Mouse (Mus musculus) cerebellum, adult 9-11 months (tissue): Measurements from ENCODE around the gene Rogdi.
A peak's percentile ranks its signal among the peaks of the same experiment; 100 is the strongest.

ENCODE experiments used
- DNase-seq: peaks from one replicate; pipeline ENCODE4 v3.0.0; 2022

Rogdi gene

DNA sequence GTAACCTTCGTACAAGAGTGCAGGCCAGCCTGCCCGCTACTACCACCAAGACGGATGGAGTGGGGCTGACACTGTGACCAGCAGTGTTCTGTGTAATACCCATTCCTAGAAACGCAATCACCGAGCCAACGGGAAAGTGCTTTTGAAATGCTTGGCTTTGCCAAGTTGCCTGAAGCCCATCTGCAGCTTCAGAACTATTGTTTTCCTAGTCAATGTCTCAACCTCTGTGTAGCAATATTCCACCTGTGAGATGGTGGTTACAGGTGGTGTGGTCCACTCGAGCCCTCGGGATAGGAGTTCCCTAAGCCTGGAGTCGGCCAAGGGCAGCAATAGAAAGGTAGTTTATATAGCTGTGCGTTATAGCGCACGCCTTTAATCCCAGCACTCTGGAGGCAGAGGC is 28.6 kb downstream of the Rogdi start:
- DNase-seq: no peak

DNA sequence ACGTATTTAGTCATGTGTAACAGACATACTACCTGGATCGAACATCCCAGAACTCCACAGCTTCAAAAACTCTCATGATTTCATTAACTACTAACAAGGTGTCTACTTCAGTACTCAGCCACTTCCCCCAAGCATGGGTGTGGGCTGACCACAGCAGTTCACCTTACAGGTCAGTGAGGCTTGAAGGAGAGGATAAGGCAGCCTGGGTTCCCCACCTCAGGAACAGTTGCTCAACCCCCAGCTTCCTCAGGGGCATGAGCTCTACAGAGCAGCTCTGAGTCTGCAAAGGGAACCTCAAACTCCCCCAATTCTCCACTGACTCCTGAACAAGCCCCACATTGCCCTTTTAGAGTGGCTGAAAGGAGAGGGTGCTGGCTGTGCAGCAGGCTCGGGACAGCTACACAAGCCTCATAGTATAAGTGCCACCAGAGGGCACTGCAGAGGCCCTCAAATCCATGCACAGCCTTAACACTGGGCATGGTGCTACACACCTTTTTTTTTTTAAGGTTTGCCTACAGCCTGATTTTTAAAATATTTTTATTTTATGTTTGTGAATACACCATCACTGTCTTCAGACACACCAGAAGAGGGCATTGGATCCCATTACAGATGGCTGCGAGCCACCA is 33.5 kb downstream of the Rogdi start:
- DNase-seq: no peak

DNA sequence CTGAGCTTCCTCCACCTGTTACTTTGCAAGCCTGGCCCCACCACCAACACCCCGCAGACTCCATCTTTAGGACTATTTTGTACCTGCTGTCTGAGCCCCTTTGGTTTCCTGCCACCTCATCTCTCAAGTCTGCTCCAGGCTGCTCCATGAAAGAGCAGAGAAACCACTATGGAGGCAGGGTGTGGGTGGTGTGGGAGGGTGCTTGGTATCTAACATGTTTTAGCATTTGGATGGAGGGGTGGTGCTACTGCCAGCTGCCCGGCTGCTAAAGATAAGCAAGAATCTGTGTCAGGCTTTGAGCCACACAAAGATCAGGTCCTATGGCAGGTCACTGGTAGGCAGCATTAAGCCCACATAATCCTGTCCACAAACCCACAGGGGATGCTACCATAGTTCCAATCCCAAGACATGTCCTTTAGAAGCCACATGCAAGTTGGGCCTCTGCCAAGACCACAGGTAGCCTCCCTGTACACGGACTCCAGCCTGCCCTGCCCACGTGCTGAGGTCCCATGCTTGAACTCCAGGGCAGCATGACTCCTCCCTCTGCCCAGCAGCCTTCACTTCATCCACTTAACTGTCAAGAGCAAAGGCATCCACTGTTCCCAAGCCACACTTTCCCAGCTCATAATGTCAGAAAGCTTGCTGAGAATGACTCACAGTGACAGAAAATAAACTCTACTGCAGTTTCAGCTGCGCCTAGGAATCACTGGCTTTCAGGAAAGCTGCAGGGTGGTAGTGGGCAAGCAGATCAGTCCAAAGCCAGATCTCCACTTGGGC is 34.9 kb downstream of the Rogdi start:
- DNase-seq: no peak

DNA sequence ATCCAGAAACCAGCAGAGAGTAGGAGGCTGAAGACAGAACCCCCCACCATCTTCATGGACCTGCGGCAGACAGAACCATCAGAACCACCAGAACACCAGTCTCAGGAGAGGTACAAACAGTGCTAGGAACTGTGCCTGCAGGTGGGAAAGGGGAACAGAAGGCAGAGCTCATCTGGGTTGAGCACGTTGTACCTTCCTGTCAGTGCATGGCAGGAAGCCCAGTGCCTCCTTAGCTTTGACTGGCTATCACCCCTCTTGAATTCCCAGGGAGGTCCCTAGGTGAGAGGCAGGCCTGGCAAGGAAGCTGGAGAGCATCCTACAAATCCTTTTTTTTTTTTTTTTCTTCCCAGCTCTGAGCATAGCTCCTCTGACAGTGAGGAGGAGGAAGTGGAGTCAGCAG is 37.2 kb downstream of the Rogdi start:
- peak; percentile 79 for DNase-seq

DNA sequence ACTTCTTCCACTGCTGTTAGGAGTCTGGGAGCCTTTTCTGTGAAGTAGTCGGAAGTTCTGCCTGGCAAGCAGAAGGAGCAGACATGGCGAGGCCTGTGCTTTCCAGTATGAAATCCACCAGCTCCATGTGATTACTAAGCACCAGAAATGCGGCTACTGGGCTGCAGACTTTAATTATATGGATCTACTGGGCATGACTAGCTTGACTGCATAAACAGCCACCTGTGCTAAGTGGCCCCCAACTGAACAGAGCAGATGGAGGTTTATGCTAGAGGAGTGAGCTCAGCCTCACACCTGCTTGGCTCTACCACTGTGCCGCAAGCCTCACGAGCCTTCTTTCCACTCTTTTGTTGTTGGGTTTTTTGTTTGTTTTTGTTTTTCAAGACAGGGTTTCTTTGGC is 38.8 kb downstream of the Rogdi start:
- peak; percentile 79 for DNase-seq

DNA sequence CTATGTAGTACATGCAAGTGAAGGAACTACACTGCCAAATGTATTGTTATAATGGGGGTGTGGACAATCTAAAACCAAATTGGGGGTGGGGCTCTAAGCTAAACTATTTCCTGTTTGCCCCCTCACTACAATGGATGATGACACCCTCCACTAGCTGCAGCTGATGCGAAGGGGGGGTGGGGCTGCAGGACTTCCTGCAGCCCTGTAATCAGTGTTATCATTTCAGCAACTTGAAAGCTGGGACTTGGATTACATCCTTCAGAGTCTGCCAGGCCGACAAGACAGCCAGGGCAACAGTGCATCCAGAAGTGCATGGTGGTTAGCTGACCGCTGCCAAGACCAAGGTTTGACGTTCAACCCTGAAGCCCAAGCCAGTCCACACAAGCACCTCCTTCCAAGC is 41.7 kb downstream of the Rogdi start:
- no peak for DNase-seq

DNA sequence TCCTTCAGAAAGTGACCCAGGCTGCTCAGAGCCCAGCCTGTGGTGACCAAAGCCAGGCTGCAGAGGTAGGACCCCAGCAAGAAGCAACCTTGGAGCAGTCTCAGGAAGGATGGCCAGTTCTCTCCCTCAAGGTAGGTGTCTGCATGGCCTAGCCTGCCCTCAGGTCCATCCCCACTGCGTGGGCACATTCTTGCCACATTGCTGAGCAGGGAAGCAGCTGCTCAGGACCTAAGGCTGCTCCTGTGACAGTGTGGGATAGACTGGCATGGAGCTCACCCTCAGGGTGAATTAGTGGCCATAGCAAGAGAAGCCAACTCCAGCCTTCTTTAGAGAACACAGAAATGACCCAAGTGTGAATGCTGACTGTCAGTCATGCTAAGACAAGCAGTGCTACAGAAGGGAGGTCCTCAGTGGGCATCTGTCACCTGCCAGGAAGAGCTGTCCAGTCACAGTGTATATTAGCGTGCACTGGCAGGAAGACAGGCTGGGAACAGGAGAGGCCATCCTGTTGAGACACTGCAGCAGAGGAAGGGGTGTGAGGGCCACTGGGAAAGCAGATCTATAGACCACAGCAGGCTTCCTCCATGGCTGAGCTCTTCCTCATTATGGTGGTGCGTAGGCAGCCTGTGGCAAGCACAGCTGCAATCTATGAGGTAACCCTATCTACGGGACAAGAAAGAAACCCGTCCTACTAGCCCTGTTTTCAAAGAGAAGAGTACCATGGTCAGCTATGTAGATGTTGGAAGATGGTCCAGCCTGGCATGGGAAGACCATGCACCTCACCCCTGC is 44.1 kb downstream of the Rogdi start:
- no peak for DNase-seq

DNA sequence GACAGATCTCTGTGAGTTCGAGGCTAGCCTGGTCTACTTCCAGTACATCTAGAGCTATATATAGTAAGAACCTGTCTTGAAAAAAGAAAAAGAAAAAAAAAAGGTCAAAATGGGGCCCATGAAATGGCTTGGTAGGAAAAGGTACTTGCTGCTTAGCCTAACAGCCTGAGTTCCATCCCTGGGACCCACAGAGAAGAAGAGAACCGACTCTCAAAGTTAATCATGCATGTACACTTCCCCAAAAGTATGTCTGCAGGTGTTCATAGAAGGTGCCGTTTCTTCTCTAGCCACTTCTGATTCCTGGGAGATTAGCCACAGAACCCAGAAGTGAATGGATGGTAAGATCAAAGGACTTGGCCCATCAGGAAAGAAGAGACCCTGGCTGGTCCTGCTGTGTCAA is 44.9 kb downstream of the Rogdi start:
- DNase-seq: no peak

DNA sequence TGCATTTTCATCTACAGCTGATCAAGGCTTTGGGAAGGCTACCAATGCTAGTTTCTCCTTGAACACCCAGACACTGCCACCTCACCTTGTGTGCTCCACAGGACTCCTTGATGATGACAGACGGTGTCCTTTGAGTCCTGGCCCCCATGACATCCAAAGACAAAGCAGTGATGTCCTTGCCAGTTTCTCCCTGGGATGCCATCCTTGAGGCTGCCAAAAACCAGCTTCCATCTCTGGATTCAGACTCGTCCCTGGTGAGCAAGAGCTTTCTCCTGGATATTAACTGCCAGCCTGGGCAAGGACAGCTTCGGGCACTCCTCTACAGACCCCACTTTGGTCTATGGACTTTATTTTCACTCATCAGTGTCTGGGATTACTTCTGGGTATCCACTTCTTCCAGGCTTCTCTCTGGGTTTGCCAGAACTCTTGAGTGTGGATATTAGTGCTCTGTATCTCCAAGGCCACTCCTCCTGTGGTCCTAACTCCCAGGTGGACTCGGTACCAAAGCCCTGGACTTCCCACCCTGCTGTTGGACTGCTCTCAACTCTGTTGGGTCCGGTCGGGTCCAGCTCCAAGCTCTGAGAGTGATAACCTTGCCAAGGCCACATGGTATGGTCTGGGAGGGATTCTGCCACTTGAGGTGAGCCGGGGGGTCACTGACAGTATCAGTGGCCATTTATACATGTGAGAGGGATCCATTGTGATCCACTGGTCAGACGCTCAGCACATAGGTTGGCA is 47.8 kb downstream of the Rogdi start:
- DNase-seq: peak; percentile 79

DNA sequence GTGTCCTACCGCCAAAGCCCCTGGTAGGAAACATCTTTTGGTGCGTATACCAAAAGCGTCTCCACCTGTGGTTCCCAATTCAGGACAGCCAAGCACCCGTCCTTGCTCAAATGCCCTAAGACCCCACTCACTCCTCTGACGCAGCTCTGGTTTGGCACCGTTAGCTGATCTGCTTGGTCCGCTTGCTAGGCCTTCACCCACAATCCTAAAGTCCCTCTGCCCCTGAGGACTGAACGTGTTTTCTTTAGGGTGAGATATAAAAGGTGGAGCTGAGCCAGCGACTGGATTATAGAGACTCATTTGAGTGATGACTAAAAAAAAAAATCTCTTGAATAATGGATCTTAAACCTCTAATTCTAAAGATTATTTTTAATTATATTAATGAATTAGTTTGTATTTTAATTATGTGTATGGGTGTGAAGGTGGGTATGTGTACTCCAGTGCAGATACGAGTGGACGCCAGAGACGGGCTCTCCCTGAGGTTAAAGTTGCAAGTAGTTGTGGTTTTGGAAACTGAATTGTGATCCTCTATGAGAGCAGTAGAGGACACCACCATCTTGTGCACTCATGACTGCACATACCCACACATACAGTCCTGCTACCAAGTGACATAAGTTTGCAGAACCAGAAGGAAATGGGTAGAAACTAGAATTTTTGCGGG is 48.5 kb downstream of the Rogdi start:
- DNase-seq: no peak

DNA sequence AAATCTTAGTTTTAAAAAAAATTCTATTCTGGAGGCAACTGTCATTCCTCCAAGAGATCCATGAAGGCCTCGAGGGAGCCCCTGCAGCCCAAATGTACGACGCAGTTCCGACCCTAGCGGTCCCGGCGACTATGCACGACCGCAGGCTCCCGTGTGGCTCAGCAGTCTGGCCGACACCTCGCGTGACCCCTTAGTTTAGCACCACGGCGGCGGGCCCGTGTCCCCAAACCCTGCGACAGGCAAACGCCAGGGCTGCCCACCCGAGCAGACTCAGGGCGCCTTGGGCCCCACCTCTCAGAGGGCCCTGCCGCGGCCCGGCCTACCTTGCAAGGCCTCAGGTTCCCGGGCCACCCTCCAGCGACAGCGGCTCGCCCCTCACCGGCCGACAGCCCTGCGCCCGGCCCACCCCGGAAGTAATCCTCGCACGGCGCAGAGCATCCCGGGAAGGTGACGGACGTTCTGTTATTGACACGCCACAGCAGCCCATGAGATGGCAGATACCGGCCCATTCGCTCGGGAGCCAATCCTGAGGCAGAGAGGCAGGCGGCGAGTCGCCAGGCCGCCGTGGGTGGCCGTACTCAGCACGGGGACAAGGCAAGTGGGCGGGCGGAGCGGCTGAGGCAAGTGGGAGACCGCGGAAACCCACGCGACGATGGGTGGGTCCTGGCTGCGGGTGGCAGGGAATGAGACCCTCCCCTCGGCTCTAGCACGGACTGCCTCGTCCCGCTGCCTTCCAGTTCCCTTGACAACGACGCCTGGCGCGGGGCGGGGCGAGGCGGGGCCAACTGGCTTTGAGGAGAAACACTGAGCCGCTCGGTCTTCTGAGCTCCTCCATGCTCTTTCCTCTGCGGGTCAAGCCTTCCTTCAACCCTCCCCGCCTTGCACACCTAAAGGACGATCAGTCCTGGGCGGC is 49.3 kb downstream of the Rogdi start, which contains the start of gene Anks3:
Gene Anks3 (minus strand): TSS at position 409 of the 913 bp plus-strand sequence.
- peak; percentile 99 for DNase-seq

DNA sequence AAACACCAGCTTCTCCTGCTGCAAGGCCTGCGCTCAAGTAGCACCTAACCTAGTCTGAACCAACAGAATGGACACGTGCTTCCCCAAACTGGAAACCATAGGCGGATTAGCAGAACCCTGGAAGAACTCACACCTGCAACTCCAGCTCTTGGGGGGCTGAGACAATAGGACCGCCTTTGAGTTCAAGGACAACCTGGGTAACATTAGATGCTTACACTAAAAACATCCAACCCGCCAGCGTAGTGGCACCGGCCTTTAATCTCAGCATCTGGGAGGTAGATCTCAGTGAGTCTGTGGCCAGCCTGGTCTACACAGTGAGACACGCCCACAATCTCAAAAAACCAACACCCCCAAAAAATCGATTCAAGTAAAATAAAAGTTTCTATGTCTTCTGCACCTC is 50.0 kb downstream of the Rogdi start:
- DNase-seq: no peak

DNA sequence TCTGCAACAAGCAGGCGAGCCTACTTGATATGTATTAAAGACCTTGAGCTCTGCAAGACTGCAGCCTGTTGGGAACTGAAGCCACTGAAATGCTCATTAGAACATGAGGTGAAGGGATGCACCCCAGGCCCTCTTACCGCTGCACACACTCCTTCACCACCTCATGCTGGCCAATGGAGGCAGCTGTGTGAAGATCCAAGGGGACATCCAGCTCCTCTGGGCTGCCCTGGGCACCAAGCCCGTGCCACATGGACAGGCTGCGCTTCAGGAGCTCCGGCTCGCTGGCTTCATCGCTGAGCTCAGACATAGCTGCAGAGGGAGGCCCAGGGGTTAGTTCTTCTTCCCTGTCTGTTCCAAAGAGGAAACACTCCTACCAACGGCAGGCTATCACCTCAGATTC is 53.1 kb downstream of the Rogdi start:
- no peak for DNase-seq
